Mouse (Mus musculus): ENCODE measurements around the gene Sh3pxd2b. TPM values are rescaled to one million over a fixed set of nuclear protein-coding genes. Genes with fewer than 3 reads are reported as not detected.
A peak's percentile ranks its signal among the peaks of the same experiment; 100 is the strongest.

Gene Sh3pxd2b
- polyA plus RNA-seq, 1 experiment from 2014 or later = 23.7 TPM

DNA sequence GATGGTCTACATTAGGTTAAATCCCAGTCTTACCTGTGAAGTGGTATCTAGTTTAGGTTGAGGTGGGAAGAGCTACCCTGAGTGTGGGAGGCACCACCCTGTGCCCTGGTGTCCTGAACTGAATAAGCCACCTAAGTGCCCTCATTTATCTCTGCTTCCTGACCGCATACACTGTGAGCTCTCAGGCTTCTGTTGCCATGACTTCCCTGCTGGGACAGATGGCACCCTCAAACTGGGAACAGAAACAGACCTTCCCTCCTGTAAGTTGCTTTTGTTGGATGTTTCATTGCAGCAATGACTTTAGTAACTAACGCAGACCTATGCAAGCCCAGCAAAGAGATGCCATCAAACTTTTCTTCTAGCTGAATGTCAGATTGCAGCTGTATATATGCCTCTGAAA is 14.4 kb upstream of the Sh3pxd2b start:
- Histone ChIP-seq H3K27ac (ENCODE audit: low read depth, low read length) (no peak overlapping the region), H3K9ac (ENCODE audit: low read length) (no peak overlapping the region), H3K4me2 (ENCODE audit: low read depth) (no peak overlapping the region), H3K9me3 (ENCODE audit: control insufficient read depth, low read length) (no peaks in the 10 kb centered on the region), H3K4me3 (ENCODE audit: low read depth, low read length) (no peak overlapping the region), H3K4me1 (ENCODE audit: control insufficient read depth, insufficient read depth, low read length) (no peaks in the 10 kb centered on the region), H3K27me3 (ENCODE audit: control insufficient read depth, insufficient read depth, low read length) (no peaks in the 10 kb centered on the region), H3K36me3 (ENCODE audit: control insufficient read depth, insufficient read depth, low read length) (no peaks in the 10 kb centered on the region)
- DNase-seq (ENCODE audit: low spot score) (no peak), ATAC-seq (ENCODE audit: insufficient read depth, low FRiP score, low TSS enrichment) (no peak)
- WGBS = 86% methylated on average over 2 of the region's 2 CpGs

- Histone ChIP-seq H3K27me3 (ENCODE audit: control insufficient read depth, insufficient read depth, low read length) (no peaks in the 10 kb centered on the region), H3K9me3 (ENCODE audit: control insufficient read depth, low read length) (no peaks in the 10 kb centered on the region), H3K27ac (ENCODE audit: low read depth, low read length) (no peak overlapping the region), H3K4me1 (ENCODE audit: control insufficient read depth, insufficient read depth, low read length) (no peaks in the 10 kb centered on the region), H3K9ac (ENCODE audit: low read length) (no peak overlapping the region), H3K4me3 (ENCODE audit: low read depth, low read length) (no peak overlapping the region), H3K36me3 (ENCODE audit: control insufficient read depth, insufficient read depth, low read length) (no peaks in the 10 kb centered on the region), H3K4me2 (ENCODE audit: low read depth) (no peak overlapping the region)
- DNase-seq (ENCODE audit: low spot score) (no peak), ATAC-seq (ENCODE audit: insufficient read depth, low FRiP score, low TSS enrichment) (no peak)
- WGBS = 92% methylated on average over 6 of the region's 6 CpGs
These were observed 11.1 kb upstream of the Sh3pxd2b start for GRCm38 (mm10) chr11:32336435-32336907.

- WGBS = 65% methylated on average over 2 of the region's 2 CpGs
These were observed 8.5 kb upstream of the Sh3pxd2b start for GRCm38 (mm10) chr11:32339131-32339531.

GRCm38 (mm10) chr11:32340476-32341473 is 6.8 kb upstream of the Sh3pxd2b start:
- Histone ChIP-seq H3K9ac (ENCODE audit: low read length) (no peak overlapping the region), H3K36me3 (ENCODE audit: control insufficient read depth, insufficient read depth, low read length) (no peaks in the 10 kb centered on the region), H3K27ac (ENCODE audit: low read depth, low read length) (no peak overlapping the region), H3K27me3 (ENCODE audit: control insufficient read depth, insufficient read depth, low read length) (no peaks in the 10 kb centered on the region), H3K9me3 (ENCODE audit: control insufficient read depth, low read length) (no peaks in the 10 kb centered on the region), H3K4me1 (ENCODE audit: control insufficient read depth, insufficient read depth, low read length) (no peaks in the 10 kb centered on the region), H3K4me2 (ENCODE audit: low read depth) (no peak overlapping the region), H3K4me3 (ENCODE audit: low read depth, low read length) (no peak overlapping the region)
- 46% methylated on average over 17 of the region's 17 CpGs for whole genome bisulfite sequencing
- 0 out of 2 replicates have a peak, but pooled peaks have one; percentile 20 for ATAC-seq (ENCODE audit: insufficient read depth, low FRiP score, low TSS enrichment)
- DNase-seq (ENCODE audit: low spot score) = peak; percentile 72

More at GRCm38 (mm10) chr11:32339131-32339531, 8.5 kb upstream of the Sh3pxd2b start:
- Histone ChIP-seq H3K9me3 (ENCODE audit: control insufficient read depth, low read length) (no peaks in the 10 kb centered on the region), H3K9ac (ENCODE audit: low read length) (no peak overlapping the region), H3K36me3 (ENCODE audit: control insufficient read depth, insufficient read depth, low read length) (no peaks in the 10 kb centered on the region), H3K4me2 (ENCODE audit: low read depth) (no peak overlapping the region), H3K27me3 (ENCODE audit: control insufficient read depth, insufficient read depth, low read length) (no peaks in the 10 kb centered on the region), H3K27ac (ENCODE audit: low read depth, low read length) (no peak overlapping the region), H3K4me3 (ENCODE audit: low read depth, low read length) (no peak overlapping the region), H3K4me1 (ENCODE audit: control insufficient read depth, insufficient read depth, low read length) (no peaks in the 10 kb centered on the region)
- ATAC-seq (ENCODE audit: insufficient read depth, low FRiP score, low TSS enrichment) (no peak), DNase-seq (ENCODE audit: low spot score) (no peak)

DNA sequence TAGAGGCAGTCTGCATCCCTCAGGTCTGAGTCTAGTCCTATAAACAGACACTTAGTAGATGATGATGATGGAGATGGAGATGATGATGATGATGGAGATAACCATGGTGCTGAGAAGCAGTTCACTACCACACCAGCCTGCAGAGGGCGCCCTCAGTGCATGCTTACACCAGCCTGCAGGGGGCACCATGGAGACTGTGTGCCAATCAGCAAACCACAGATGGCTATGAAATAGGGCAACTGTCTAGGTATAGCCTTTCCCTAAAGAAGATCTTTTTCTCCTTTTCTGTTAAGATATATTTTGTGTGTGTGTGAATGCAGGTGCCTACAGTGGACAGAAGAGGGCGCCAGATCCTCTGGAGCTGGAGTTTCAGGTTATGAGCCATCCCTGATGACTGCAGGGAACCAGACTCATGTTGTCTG is 4.8 kb upstream of the Sh3pxd2b start:
- H3K36me3 ChIP-seq (ENCODE audit: control insufficient read depth, insufficient read depth, low read length) = no peaks in the 10 kb centered on the region
- H3K9ac ChIP-seq (ENCODE audit: low read length) = no peak overlapping the region
- H3K27ac ChIP-seq (ENCODE audit: low read depth, low read length) = no peak overlapping the region
- H3K27me3 ChIP-seq (ENCODE audit: control insufficient read depth, insufficient read depth, low read length) = no peaks in the 10 kb centered on the region
- ATAC-seq (ENCODE audit: insufficient read depth, low FRiP score, low TSS enrichment) = no peak
- DNase-seq (ENCODE audit: low spot score) = peak; percentile 45
- no peaks in the 10 kb centered on the region for H3K9me3 ChIP-seq (ENCODE audit: control insufficient read depth, low read length)
- WGBS = 5% methylated on average over 2 of the region's 2 CpGs
- H3K4me3 ChIP-seq (ENCODE audit: low read depth, low read length) = no peak overlapping the region
- H3K4me1 ChIP-seq (ENCODE audit: control insufficient read depth, insufficient read depth, low read length) = no peaks in the 10 kb centered on the region
- H3K4me2 ChIP-seq (ENCODE audit: low read depth) = no peak overlapping the region

DNA sequence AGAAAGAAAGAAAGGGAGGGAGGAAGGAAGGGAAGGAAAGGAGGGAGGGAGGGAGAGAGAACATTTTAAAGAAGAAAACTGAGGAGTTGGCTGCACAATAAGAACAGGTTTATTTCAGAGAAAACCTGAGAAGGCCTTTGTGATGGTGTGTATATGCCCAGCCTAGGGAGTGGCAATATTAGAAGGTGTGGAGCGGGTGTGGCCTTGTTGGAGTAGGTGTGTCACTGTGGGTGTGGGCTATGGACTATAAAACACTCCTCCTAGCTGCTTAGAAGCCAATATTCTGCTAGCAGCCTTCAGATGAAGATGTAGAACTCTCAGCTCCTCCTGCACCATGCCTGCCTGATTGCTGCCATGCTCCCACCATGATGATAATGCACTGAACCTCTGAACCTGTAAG is 4.3 kb upstream of the Sh3pxd2b start:
- no peak for DNase-seq (ENCODE audit: low spot score)
- Histone ChIP-seq H3K27ac (ENCODE audit: low read depth, low read length) (no peak overlapping the region), H3K27me3 (ENCODE audit: control insufficient read depth, insufficient read depth, low read length) (no peaks in the 10 kb centered on the region), H3K4me1 (ENCODE audit: control insufficient read depth, insufficient read depth, low read length) (no peaks in the 10 kb centered on the region), H3K4me3 (ENCODE audit: low read depth, low read length) (no peak overlapping the region), H3K36me3 (ENCODE audit: control insufficient read depth, insufficient read depth, low read length) (no peaks in the 10 kb centered on the region), H3K9me3 (ENCODE audit: control insufficient read depth, low read length) (no peaks in the 10 kb centered on the region), H3K4me2 (ENCODE audit: low read depth) (no peak overlapping the region), H3K9ac (ENCODE audit: low read length) (no peak overlapping the region)
- no peak for ATAC-seq (ENCODE audit: insufficient read depth, low FRiP score, low TSS enrichment)
- WGBS = 94% methylated on average over 1 of the region's 1 CpGs

DNA sequence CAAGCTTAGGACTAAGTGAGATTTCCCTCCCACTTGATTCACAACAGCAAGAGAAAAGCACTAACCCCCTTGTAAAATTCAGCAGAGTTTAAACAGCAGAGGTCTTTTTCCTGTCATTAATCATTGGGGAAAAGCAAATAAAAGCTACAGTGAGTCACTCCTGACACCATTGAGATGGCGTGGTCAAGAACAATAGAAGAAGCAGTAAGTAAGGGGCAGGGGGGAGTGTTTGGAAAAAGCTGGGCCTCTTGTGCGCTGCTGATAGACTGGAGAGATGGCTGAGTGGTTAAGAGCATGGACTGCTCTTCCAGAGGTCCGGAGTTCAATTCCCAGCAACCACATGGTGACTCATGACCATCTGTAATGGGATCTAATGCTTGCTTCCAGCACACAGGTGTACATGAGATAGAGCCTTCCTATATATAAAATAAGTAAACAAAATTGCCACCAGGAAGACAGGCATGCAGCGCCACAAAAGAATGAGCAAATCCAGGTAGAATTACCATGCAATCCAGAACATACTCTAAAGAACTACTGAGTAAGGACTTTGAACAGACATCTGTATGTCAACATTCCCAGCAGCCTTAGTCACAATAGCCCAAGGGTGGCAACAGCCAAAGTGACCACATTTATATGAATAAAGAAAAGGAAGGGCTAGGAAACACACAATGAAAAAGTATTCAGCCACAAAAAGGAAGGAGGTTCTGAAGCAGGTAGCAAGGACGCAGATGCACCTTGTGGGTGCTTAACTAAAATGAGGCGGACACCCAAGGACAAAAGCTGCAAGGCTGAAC is 1.9 kb upstream of the Sh3pxd2b start:
- Histone ChIP-seq H3K36me3 (ENCODE audit: control insufficient read depth, insufficient read depth, low read length) (no peaks in the 10 kb centered on the region; the same call in 1 of the 2 replicates), H3K9ac (ENCODE audit: low read length) (no peak overlapping the region), H3K27ac (ENCODE audit: low read depth, low read length) (no peak overlapping the region), H3K9me3 (ENCODE audit: control insufficient read depth, low read length) (no peaks in the 10 kb centered on the region), H3K4me1 (ENCODE audit: control insufficient read depth, insufficient read depth, low read length) (peaks cover 13% of the 10 kb centered on the region; the same call in 1 of the 2 replicates), H3K4me3 (ENCODE audit: low read depth, low read length) (no peak overlapping the region), H3K27me3 (ENCODE audit: control insufficient read depth, insufficient read depth, low read length) (no peaks in the 10 kb centered on the region), H3K4me2 (ENCODE audit: low read depth) (no peak overlapping the region)
- ATAC-seq (ENCODE audit: insufficient read depth, low FRiP score, low TSS enrichment) = no peak
- no peak for DNase-seq (ENCODE audit: low spot score)
- WGBS = 54% methylated on average over 6 of the region's 6 CpGs

DNA sequence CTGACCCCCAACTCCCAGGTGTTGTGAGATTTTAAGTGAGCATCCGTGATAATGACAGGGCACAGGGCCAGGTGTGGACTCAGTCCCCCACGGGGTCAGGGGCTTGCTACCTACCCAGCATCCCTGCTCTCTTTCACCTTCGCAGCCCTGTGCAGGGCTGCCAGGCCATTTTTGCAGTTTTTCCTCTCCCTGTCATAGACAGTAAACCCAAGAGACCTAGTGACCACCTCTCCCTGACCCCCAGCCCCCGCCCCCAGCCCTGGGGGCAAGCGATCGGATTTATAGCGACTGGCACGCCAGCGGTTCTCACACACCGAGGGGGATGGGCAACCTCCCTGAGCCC is 385 bp upstream of the Sh3pxd2b start:
- Histone ChIP-seq H3K27ac (ENCODE audit: low read depth, low read length) (peak overlapping the region; percentile 88), H3K36me3 (ENCODE audit: control insufficient read depth, insufficient read depth, low read length) (no peaks in the 10 kb centered on the region; the same call in 1 of the 2 replicates), H3K4me1 (ENCODE audit: control insufficient read depth, insufficient read depth, low read length) (peaks cover 13% of the 10 kb centered on the region; the same call in 1 of the 2 replicates), H3K9ac (ENCODE audit: low read length) (peak overlapping the region; percentile 97), H3K27me3 (ENCODE audit: control insufficient read depth, insufficient read depth, low read length) (no peaks in the 10 kb centered on the region), H3K4me2 (ENCODE audit: low read depth) (peak overlapping the region; percentile 62), H3K4me3 (ENCODE audit: low read depth, low read length) (peak overlapping the region; percentile 89), H3K9me3 (ENCODE audit: control insufficient read depth, low read length) (no peaks in the 10 kb centered on the region)
- DNase-seq (ENCODE audit: low spot score) (no peak), ATAC-seq (ENCODE audit: insufficient read depth, low FRiP score, low TSS enrichment) (peak; percentile 54)
- 2% methylated on average over 10 of the region's 10 CpGs for WGBS

All from neural tube, embryonic 11.5 days (tissue).